Mouse (Mus musculus) adrenal gland, postnatal 25 days (tissue): ENCODE measurements at regions not wholly inside any gene's neighbourhood (a gene's known extent, or its start where the extent isn't known, plus 50 kb on each side); places are given as distances from the start of the nearest gene placed in this dataset.
A peak's percentile ranks its signal among the peaks of the same experiment; 100 is the strongest.

Experiments used
- DNase-seq: peaks from one replicate; pipeline ENCODE4 v3.0.0; 2021; ENCODE audit warnings: mixed read lengths

DNA sequence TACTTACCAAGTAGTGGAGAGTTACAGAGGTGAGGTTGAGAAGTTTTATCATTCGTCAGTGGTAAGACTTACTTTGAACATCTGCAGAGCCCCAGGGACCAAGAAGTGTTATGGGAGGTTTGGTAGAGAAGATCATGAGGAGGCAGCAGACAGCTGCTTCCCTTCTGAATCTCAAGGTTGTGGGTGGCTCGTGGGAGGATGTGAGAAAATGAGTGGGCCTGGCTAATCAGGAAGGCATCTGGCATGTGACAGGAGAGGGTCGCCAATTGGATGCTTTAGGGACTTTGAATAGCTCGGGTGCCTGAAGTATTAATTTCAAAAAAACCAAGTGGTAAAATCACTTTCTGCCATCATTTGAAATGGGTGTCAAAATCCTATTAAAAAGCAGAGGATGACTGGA is 258.9 kb downstream of the Sqor start:
- no peak for DNase-seq

DNA sequence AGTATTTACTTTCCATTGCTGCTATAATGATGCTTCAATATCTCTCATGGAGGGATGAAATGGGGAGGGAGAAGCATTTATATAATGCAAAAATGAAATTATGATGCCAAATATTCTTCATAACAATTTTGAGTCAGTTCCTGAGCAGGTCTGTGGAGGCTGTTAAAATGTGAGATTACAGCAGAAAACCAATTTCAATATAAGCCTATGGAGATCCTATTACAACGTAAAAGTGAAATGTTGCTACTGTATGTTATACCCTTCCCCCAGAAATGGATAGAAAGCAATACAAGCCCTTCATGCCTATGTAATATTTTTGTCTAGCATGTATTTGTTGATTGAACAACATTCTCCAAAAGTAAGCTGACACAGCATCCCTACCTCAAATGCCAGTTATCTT is 259.3 kb downstream of the Sqor start:
- DNase-seq = no peak

DNA sequence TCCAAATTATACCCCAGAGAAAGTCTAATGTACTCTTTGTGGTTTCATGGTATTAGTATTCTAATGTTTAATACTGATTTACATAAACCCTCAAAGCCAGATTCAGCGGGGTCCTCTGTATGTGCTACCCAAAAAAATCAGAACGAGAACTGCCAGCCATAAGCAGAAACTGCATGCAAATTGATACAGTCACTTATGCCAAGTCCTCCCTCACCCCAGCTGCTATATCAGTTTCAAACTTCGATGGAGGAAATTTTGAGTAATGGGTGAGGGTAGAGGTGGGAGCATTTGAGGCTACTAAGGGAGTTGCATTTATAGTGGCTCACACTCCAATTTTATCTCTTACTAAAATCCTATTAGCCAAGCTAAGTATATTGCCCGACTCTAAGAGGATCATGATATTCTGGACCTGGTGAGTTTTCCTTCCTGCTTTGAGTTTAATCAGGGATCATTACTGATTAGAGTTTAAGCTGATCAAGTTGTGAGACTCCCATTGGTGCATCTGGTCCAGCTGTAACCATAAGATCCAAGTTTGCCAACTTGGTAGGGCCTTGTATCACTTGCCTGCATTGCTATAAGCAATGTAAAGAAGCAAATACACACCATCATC is 260.0 kb downstream of the Sqor start:
- no peak for DNase-seq

DNA sequence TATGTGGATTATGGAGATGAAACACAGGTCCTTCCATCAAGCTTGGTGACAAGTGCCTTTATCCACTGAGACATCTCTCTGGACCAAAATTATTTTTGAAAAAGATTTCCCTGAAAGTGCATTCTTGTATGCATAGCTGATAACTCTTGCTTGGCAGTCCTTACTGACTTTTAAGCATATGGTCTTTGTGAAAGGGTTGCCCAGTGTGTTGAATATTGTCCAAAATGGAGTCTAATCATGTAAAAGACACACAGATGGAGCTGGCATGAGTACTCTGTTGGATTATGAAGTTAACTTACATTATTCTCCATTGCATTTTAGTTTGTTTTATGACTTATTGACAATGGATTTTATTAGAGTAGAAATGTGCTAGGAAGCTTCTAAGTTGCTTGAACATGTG is 282.3 kb downstream of the Sqor start:
- no peak for DNase-seq

DNA sequence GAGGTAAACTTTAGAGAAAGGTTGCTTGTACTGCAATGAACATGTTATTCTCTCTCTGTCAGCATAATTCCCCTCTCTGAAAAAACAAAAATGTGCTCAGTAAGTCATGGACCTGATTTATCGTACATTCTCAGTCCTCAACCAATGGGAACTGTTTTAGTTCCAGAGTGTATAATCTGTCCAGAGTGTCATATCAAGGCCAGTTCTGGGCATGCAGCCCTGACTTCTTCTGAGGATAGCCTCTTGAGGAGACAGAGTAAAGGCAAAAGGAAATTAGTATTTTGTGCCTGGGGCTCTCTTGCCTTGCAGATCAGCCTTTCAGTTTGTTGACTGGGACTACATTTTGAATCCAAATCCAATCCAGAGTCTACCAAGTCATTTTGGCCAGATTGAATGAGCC is 299.6 kb downstream of the Sqor start:
- peak; percentile 36 for DNase-seq

DNA sequence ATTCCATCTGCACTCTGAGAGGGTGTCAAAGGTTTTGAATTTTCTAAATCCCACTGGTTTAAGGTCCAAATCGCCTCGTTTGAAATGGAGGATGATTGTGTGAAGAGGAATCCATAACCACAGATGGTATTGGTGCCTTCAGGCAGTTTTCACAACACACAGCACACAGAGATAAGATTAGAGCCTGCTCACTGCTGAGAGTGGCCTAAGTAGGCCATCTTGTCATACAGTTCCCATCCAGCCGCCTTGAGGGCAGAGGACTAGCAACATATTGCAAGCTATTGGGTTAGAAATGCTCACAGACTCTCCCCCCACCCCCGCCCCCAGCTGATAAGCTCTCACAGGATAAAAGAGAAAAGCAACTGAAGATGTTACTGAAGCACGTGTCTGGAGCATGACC is 303.8 kb downstream of the Sqor start:
- no peak for DNase-seq

DNA sequence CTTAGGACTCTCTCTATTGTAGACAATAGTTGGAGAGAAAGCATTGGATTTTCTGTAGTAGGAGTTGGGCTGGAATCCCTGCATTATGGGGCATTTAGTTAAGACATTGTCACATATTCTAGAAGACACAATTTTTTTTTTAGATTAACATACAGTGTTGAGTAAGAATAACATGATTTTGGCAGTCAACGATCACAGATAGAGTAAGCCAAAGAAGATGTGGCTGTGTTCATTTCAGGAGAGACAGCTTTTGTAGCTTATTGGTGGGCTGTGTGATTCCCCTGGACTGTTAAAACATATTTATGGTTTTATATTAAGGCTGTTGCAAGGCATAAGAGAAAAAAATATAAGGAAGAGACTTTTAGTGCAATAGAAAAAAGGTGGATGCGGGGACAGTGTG is 307.6 kb downstream of the Sqor start:
- DNase-seq = no peak

DNA sequence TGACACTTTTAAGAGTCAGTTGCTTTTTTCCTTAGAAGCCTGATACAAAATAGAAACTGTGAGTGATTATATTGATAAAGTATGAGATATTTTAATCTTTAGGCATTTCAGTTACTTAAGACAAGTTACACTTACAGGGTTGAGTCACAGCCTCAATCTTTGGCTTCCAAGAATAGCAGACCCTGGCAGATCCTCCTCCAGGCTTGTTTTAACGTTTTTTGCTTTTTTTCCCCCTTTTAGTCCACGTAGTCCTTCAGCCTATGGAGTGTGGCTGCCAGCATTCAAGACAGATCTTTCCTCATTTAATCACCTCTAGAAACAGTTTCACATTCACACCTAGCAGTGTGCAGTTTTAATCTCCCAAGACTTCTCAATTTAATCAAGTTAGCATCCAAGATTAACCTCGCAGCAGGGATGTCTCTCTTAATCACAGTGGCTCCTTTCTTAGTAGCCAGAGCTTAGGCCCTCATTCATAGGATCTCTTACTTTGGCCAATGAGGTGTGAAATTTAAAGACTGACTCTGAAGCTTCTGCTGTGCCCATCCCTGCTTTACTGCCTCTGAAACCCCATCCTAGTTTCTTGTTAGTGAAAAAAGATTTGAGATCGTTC is 308.5 kb downstream of the Sqor start:
- DNase-seq = no peak

DNA sequence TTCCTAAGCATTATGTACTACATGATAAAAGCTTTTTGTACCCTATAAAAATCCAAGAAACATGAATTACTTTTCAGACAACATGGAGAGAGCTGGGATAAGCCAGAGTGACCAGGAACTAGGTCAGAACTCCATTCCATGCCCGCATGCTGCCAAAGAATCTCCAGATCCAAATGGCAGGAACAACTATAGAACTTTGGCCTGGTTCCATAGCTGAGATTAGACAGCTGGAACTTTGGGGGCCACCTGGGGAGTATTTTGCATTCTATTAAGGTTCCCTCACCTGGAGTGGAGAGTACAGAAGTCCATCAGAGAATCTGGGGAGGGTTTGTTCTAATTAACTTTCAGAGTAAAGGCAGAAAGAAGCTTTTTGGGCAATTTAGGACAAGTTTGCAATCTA is 327.7 kb downstream of the Sqor start:
- no peak for DNase-seq

DNA sequence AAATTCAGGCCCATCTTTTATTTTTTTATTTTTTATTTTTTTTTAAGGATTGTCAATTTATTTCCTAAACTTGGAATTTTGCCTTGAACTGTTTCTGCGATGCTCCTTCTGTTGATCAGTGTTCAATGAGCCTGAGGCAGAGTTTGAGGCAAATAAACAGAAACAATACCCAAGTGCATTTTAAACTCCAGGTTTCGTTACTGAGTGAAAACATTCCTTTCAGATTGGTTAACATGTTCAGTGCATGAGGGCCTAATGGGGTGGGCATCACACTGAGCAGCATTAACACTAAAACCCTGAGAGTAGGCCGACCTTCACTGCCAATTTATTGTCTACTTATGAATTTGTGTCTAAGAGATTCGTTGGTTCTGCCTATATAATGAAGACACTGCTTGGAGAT is 338.5 kb downstream of the Sqor start:
- DNase-seq = no peak

DNA sequence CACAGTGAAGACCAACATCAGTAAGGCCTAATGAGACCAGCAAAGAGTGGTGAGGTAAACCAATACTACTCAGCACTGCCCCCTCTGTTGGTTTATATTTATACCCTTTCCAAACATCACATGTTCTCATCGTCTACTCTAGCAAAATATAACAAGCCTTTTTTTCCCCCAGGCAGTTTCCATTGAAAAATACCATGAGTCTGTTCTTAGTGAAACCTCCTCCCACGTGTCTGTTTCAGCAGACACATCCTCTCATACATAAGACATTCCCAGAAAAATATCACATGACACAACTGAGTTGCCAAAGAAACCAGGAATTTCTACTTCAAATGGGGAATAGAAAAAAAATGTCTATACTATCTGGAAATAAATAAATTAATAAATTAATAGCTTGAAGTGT is 366.5 kb downstream of the Sqor start:
- DNase-seq = no peak

DNA sequence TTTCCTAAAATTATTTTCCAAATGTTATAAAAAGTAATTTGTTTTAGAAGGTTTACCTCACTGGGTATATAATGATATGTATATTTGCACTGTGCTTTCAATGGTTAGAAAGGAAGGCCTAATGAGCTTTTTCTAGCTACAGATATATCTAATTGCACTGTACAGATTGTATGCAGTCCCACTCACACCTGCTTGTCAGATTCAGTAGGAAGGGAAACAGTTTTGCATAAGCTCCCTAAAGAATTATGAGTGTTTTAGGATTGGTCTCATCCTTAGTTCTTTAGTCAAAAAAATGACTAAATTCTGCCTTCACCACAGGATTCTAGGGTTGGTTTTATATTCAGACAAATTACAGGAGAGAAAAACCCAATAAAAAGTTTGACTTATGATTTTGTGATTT is 388.1 kb downstream of the Sqor start:
- DNase-seq = no peak

DNA sequence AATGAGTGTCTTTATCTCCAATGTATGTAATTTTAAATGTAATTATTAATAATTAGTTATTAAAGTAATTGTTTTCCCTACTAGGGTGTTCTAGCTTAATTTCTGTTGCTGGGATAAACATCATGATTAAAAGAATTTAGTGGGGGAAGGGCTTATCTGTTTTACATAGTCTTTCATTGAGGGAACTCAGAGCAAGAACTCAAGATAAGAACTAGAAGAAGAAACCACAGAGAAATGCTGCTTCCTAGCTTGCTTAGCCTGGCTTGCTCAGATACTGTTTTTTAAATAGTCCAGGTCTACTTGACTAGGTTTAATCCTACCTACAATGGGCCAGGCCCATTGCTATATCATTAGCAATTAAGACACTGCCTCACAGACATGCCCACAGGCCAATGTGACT is 400.3 kb downstream of the Sqor start:
- DNase-seq = no peak

DNA sequence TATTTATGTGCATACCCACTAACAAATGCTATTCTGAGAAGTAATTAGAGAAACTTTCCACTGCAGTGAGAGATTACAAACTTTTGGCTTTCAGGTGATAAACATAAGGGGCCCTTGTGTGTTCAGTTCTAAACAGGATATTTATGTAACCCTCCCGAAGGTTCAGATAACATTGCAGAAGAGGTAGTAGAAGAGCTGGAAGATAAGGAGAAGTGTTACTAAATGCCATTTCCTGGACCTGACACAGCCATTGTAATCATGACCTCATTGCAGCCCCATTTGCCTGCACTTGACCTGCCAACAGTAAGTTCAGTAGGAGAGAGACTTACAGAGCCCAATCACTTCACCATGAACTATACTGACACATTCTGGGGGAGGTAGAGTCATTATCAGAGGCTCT is 405.6 kb downstream of the Sqor start:
- no peak for DNase-seq

DNA sequence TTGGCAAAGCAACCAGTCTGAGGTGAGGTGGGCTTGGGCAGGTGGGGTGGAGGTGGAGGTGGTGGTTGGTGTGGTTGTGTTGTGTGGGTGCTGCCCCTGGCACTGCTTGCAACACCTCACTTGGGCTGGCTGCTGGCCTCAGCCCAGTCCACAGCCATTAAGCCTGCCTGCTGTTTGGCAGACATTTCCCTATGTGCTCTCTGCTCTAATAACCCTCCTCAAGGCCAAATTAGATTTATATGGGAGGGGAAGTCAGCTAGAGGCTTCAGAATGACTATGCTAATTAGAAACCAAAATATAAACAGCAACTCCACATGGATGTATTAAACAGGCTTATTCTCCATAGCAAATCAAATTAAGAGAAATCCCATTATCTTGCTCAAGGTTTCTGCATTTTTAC is 417.2 kb downstream of the Sqor start:
- DNase-seq = peak; percentile 23

DNA sequence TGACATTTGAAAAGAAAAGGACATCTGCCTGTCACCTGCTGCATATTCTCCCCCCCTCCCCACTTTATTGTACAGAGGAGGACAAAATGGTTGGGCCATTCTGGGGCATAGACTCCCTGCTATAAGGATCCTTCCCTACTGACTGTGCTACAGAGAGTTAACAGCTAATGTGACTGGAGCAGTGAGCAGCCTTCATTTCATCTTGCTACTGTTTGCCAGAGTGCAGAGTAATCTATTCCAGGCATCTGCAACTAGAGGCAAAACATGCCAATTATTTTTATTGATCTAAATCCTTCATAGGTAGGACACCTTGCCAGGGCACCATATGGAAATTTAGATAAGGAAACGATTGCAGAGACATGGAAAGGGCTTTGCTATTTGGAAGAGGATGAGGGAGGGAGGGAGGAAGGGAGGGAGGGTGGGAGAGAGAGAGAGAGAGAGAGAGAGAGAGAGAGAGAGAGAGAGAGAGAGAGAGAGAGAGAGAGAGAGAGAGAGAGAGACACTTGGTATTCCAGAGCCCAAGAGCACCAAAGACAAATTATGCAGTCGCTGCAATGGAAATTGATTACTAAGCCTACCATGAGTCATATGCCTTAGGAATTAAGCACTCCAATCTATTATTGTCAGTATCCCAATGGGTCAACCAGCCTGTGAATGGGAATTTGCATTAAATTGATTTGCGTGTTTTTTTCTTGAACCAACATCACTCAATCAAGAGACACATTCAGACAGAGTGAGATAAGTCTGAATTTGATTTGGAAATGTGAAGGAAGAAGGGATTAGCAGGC is 426.0 kb downstream of the Sqor start:
- DNase-seq = no peak

DNA sequence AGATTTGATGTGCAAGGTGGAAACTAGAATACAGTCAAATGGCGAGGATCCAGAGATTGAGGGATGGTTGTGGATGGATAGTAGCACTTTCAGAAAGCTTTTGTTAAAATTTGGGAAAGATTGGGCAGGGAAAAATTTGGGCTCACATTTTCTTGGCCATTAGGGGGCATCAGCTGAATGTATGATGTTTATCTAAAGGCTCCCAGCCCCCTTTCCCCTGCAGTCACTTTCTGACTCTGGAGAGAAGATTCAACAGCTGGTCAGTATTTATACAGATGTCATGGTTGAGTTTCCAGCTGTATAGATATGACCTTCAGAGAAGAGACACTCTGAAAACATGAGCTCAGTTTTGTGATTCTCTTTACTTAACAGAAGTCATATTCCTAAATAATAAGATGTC is 429.5 kb downstream of the Sqor start:
- DNase-seq = no peak
